In genomic region chr2:163726766-163727393, GRCm38 (mm10) we compare ENCODE assay signal across 12 mouse cellular contexts. TPM values are rescaled to one million over a fixed set of nuclear protein-coding genes. Genes with fewer than 3 reads are reported as not detected.
DNase-seq lines count a peak whose midpoint lies in the region; ATAC-seq and TF ChIP-seq lines count a peak whose summit lies in the region.
"Had no signal": no experiment of that assay in that cellular context is flagged by ENCODE, and none has a peak within 500 bp of the region (broad histone marks: within the 10 kb centered on the region; RNA-seq: fewer than 3 reads in every experiment).

No protein-coding gene starts in this region.

- peaks cover 29% of the 10 kb centered on the region; the same call in 1 of the 2 replicates for H3K36me3 ChIP-seq in kidney, embryonic 14.5 days (ENCODE audit: control insufficient read depth, insufficient read depth, low read length)
- no peaks in the 10 kb centered on the region; the same call in 1 of the 2 replicates for H3K36me3 ChIP-seq in stomach, embryonic 15.5 days
- H3K36me3 ChIP-seq in stomach, postnatal 0 days (ENCODE audit: control insufficient read depth, insufficient read depth, low read length): peaks cover 4% of the 10 kb centered on the region; the same call in 1 of the 2 replicates
- peaks cover 59% of the 10 kb centered on the region for H3K36me3 ChIP-seq in thymus, adult 2 months (ENCODE audit: control insufficient read depth, insufficient read depth, low read length)

- H3K4me3 ChIP-seq in kidney, embryonic 14.5 days (ENCODE audit: low read length): no peak overlapping the region
- H3K4me3 ChIP-seq in stomach, embryonic 15.5 days (replicated peaks): no peak overlapping the region
- H3K4me3 ChIP-seq in stomach, postnatal 0 days (ENCODE audit: low read depth, low read length): no peak overlapping the region
- no peak overlapping the region for H3K4me3 ChIP-seq in thymus, adult 2 months (ENCODE audit: control insufficient read depth, insufficient read depth, low read length)
- H3K4me3 ChIP-seq: erythroblast, embryonic 14.5 days had no signal

- H3K9me3 ChIP-seq in kidney, embryonic 14.5 days (ENCODE audit: control insufficient read depth, low read length): no peaks in the 10 kb centered on the region
- H3K9me3 ChIP-seq in stomach, embryonic 15.5 days: no peaks in the 10 kb centered on the region
- no peaks in the 10 kb centered on the region for H3K9me3 ChIP-seq in stomach, postnatal 0 days (ENCODE audit: control insufficient read depth, low read length)

- H3K4me2 ChIP-seq in kidney, embryonic 14.5 days (replicated peaks; ENCODE audit: low read depth, low read length): no peak overlapping the region
- no peak overlapping the region for H3K4me2 ChIP-seq in stomach, embryonic 15.5 days
- H3K4me2 ChIP-seq in stomach, postnatal 0 days (replicated peaks; ENCODE audit: low read depth): no peak overlapping the region

- no peak for ATAC-seq in kidney, embryonic 14.5 days (ENCODE audit: low FRiP score, low TSS enrichment)
- ATAC-seq in stomach, embryonic 15.5 days (ENCODE audit: insufficient read depth, low FRiP score, low read depth): no peak
- no peak for ATAC-seq in stomach, postnatal 0 days (ENCODE audit: low FRiP score, low TSS enrichment)

- TF ChIP-seq EP300 in stomach, postnatal 0 days (optimal IDR thresholded peaks at IDR 0.05): no peak

- TF ChIP-seq CTCF in stomach, postnatal 0 days (IDR thresholded peaks at IDR 0.05; ENCODE audit: low read depth): no peak
- TF ChIP-seq CTCF in thymus, adult 2 months (IDR thresholded peaks at IDR 0.05; ENCODE audit: borderline replicate concordance, control insufficient read depth, extremely low read depth, insufficient read depth, low read length, poor library complexity): no peak

- H3K9ac ChIP-seq in kidney, embryonic 14.5 days (ENCODE audit: low read depth, low read length): no peak overlapping the region
- no peak overlapping the region for H3K9ac ChIP-seq in stomach, embryonic 15.5 days
- H3K9ac ChIP-seq in stomach, postnatal 0 days (ENCODE audit: low read length): no peak overlapping the region

- WGBS in kidney, embryonic 14.5 days: 68% methylated on average over 5 of the region's 5 CpGs
- 77% methylated on average over 5 of the region's 5 CpGs for WGBS in stomach, embryonic 15.5 days
- WGBS in stomach, postnatal 0 days: 74% methylated on average over 5 of the region's 5 CpGs
- WGBS in thymus, adult 2 months: 96% methylated on average over 5 of the region's 5 CpGs

- DNase-seq in kidney, adult 11 months: peak; percentile 54
- no peak for DNase-seq in stomach, postnatal 0 days (ENCODE audit: low spot score)
- DNase-seq in kidney, adult 8-10 months: peak; percentile 37 to 58
- DNase-seq in thymus, adult 2 months: no peak
- DNase-seq in cerebellum, adult 11 months: no peak
- DNase-seq: cerebellum, adult 18-20 months; layer of hippocampus, postnatal 36 days; right cerebral cortex, postnatal 14 days; thymus, postnatal 14 days had no signal

- H3K4me1 ChIP-seq in kidney, embryonic 14.5 days (ENCODE audit: control insufficient read depth, insufficient read depth, low read length): no peaks in the 10 kb centered on the region
- H3K4me1 ChIP-seq in stomach, embryonic 15.5 days: no peaks in the 10 kb centered on the region
- no peaks in the 10 kb centered on the region for H3K4me1 ChIP-seq in stomach, postnatal 0 days (replicated peaks; ENCODE audit: control insufficient read depth, insufficient read depth)
- peaks cover 3% of the 10 kb centered on the region; the same call in 1 of the 2 replicates for H3K4me1 ChIP-seq in thymus, adult 2 months (replicated peaks; ENCODE audit: control insufficient read depth, insufficient read depth, low read length)

- no peak for TF ChIP-seq POLR2A in thymus, adult 2 months (IDR thresholded peaks at IDR 0.05; ENCODE audit: control insufficient read depth, extremely low read depth, insufficient read depth, low read length, poor library complexity)

- H3K27ac ChIP-seq in kidney, embryonic 14.5 days (ENCODE audit: low read depth, low read length): no peak overlapping the region
- H3K27ac ChIP-seq in stomach, embryonic 15.5 days: peak overlapping the region; percentile 35; the same call in 1 of the 2 replicates
- H3K27ac ChIP-seq in stomach, postnatal 0 days (replicated peaks): no peak overlapping the region
- no peak overlapping the region for H3K27ac ChIP-seq in thymus, adult 2 months (ENCODE audit: control insufficient read depth, insufficient read depth, low read length)

- H3K27me3 ChIP-seq in kidney, embryonic 14.5 days (ENCODE audit: control insufficient read depth, insufficient read depth, low read length): no peaks in the 10 kb centered on the region
- H3K27me3 ChIP-seq in stomach, embryonic 15.5 days (replicated peaks): no peaks in the 10 kb centered on the region
- H3K27me3 ChIP-seq in stomach, postnatal 0 days (ENCODE audit: control insufficient read depth, insufficient read depth, low read length): no peaks in the 10 kb centered on the region
- no peaks in the 10 kb centered on the region for H3K27me3 ChIP-seq in thymus, adult 2 months (ENCODE audit: control insufficient read depth, insufficient read depth, low read length)

RNA-seq across cellular contexts. Expression of gene Ada, which starts 23.2 kb away (rescaled TPM):
- 9.7 and 10.1 TPM in 2 replicates for polyA plus RNA-seq in kidney, embryonic 14.5 days (2014; fragmentation: Nextera tagmentation; extraction: Ambion mirVana)
- 6.1 and 6.4 TPM in 2 replicates for polyA plus RNA-seq in stomach, embryonic 15.5 days (2015; fragmentation: Nextera tagmentation; extraction: Ambion mirVana)
- 9.7 and 13.6 TPM in 2 replicates for polyA plus RNA-seq in stomach, postnatal 0 days (2015; fragmentation: Nextera tagmentation; extraction: Ambion mirVana)
- 46.8 and 51.1 TPM in 2 replicates for polyA plus RNA-seq in thymus, adult 2 months (2012; rRNA removed)

Comparison
In these comparisons a context has a peak if more than half of its experiments do, and no peak if none do; other contexts are left out.
1. DNase-seq: peak in kidney, adult 11 months (single experiment) and kidney, adult 8-10 months (2 of 2); none in stomach, postnatal 0 days (single experiment), thymus, adult 2 months (single experiment) and cerebellum, adult 11 months (single experiment).